Comparison of ENCODE assay signal across 18 mouse cellular contexts in the genomic region with DNA sequence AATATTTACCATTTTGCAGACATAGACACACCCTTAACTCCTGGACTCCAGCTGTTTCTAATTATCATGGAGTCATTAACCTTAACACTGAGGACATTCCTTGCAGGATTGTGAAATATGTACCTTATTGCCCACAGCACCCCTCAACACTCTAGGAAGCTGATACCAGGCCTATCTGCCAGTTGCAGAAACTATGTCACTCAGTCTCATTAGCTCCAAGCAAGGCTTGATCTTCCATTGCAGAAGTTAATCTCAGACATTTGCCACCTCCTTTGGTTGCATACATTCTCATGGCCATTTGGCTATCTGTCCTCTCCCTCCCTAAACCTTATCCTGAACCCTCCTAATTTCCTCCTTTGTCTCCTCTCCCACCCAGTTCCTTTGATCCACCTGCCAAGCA.
"Had no signal": no experiment of that assay in that cellular context is flagged by ENCODE, and none has a peak within 500 bp of the region (broad histone marks: within the 10 kb centered on the region; RNA-seq: fewer than 3 reads in every experiment).

No protein-coding gene starts in this region.

- H3K4me1 ChIP-seq: midbrain, embryonic 13.5 days; neural tube, embryonic 13.5 days; neural tube, embryonic 15.5 days had no signal

- DNase-seq: lung, adult 18-20 months; lung, embryonic 14.5 days; lung, postnatal 10 days; lung, postnatal 4 days; retina, postnatal 1 day; right cerebral cortex, adult 18-20 months; right cerebral cortex, postnatal 25 days; right cerebral cortex, postnatal 4 days; spleen, adult 18-20 months; thymus, adult 18-20 months; thymus, postnatal 14 days; thymus, postnatal 36 days had no signal

- H3K9ac ChIP-seq: lung, embryonic 14.5 days; midbrain, embryonic 13.5 days; neural tube, embryonic 13.5 days; neural tube, embryonic 15.5 days had no signal

- H3K27me3 ChIP-seq: midbrain, embryonic 13.5 days; neural tube, embryonic 13.5 days; neural tube, embryonic 15.5 days had no signal

- H3K27ac ChIP-seq: midbrain, embryonic 13.5 days; neural tube, embryonic 13.5 days; neural tube, embryonic 15.5 days had no signal

- ATAC-seq: midbrain, embryonic 13.5 days; midbrain, embryonic 16.5 days had no signal

- H3K4me2 ChIP-seq: lung, embryonic 14.5 days; midbrain, embryonic 11.5 days; midbrain, embryonic 13.5 days; neural tube, embryonic 13.5 days; neural tube, embryonic 15.5 days had no signal

- H3K4me3 ChIP-seq: midbrain, embryonic 13.5 days; myocyte; neural tube, embryonic 13.5 days; neural tube, embryonic 15.5 days had no signal
